Mouse (Mus musculus): ENCODE measurements at regions not wholly inside any gene's neighbourhood (a gene's known extent, or its start where the extent isn't known, plus 50 kb on each side); places are given as distances from the start of the nearest gene placed in this dataset.

GRCm38 (mm10) chr5:37932086-37932759 lies 106.3 kb upstream of the Stx18 start:
- DNase-seq (ENCODE audit: low spot score) (no peak), ATAC-seq (ENCODE audit: low FRiP score, low TSS enrichment) (no peak)
- Histone ChIP-seq H3K4me2 (replicated peaks; ENCODE audit: low read depth) (no peak overlapping the region), H3K9ac (ENCODE audit: low read length) (no peak overlapping the region), H3K9me3 (ENCODE audit: control insufficient read depth, low read length) (no peaks in the 10 kb centered on the region), H3K36me3 (ENCODE audit: control insufficient read depth, insufficient read depth, low read length) (no peaks in the 10 kb centered on the region), H3K4me1 (replicated peaks; ENCODE audit: control insufficient read depth, insufficient read depth) (no peaks in the 10 kb centered on the region), H3K4me3 (ENCODE audit: low read depth, low read length) (no peak overlapping the region), H3K27me3 (ENCODE audit: control insufficient read depth, insufficient read depth, low read length) (no peaks in the 10 kb centered on the region), H3K27ac (replicated peaks) (no peak overlapping the region)
- TF ChIP-seq EP300 (optimal IDR thresholded peaks at IDR 0.05) (no peak), CTCF (IDR thresholded peaks at IDR 0.05; ENCODE audit: low read depth) (no peak)
- WGBS, result 60% methylated on average over 10 of the region's 10 CpGs

- 25% methylated on average over 2 of the region's 2 CpGs for WGBS
- ATAC-seq (ENCODE audit: low FRiP score, low TSS enrichment) (no peak), DNase-seq (ENCODE audit: low spot score) (no peak)
- Histone ChIP-seq H3K4me2 (replicated peaks; ENCODE audit: low read depth) (no peak overlapping the region), H3K9ac (ENCODE audit: low read length) (no peak overlapping the region), H3K27me3 (ENCODE audit: control insufficient read depth, insufficient read depth, low read length) (no peaks in the 10 kb centered on the region), H3K9me3 (ENCODE audit: control insufficient read depth, low read length) (no peaks in the 10 kb centered on the region), H3K4me3 (ENCODE audit: low read depth, low read length) (no peak overlapping the region), H3K27ac (replicated peaks) (no peak overlapping the region), H3K4me1 (replicated peaks; ENCODE audit: control insufficient read depth, insufficient read depth) (no peaks in the 10 kb centered on the region), H3K36me3 (ENCODE audit: control insufficient read depth, insufficient read depth, low read length) (no peaks in the 10 kb centered on the region)
- TF ChIP-seq EP300 (optimal IDR thresholded peaks at IDR 0.05) (no peak), CTCF (IDR thresholded peaks at IDR 0.05; ENCODE audit: low read depth) (no peak)
Measured at GRCm38 (mm10) chr5:37920481-37920880, 96.1 kb upstream of the Msx1 start.

GRCm38 (mm10) chr5:37919102-37919501 lies 94.7 kb upstream of the Msx1 start:
- WGBS, result 84% methylated on average over 3 of the region's 3 CpGs
- Histone ChIP-seq H3K36me3 (ENCODE audit: control insufficient read depth, insufficient read depth, low read length) (no peaks in the 10 kb centered on the region), H3K4me2 (replicated peaks; ENCODE audit: low read depth) (no peak overlapping the region), H3K27ac (replicated peaks) (no peak overlapping the region), H3K4me3 (ENCODE audit: low read depth, low read length) (no peak overlapping the region), H3K4me1 (replicated peaks; ENCODE audit: control insufficient read depth, insufficient read depth) (no peaks in the 10 kb centered on the region), H3K27me3 (ENCODE audit: control insufficient read depth, insufficient read depth, low read length) (no peaks in the 10 kb centered on the region), H3K9ac (ENCODE audit: low read length) (no peak overlapping the region), H3K9me3 (ENCODE audit: control insufficient read depth, low read length) (no peaks in the 10 kb centered on the region)
- no peak for TF ChIP-seq CTCF (IDR thresholded peaks at IDR 0.05; ENCODE audit: low read depth)
- no peak for TF ChIP-seq EP300 (optimal IDR thresholded peaks at IDR 0.05)
- DNase-seq (ENCODE audit: low spot score) (no peak), ATAC-seq (ENCODE audit: low FRiP score, low TSS enrichment) (no peak)

DNA sequence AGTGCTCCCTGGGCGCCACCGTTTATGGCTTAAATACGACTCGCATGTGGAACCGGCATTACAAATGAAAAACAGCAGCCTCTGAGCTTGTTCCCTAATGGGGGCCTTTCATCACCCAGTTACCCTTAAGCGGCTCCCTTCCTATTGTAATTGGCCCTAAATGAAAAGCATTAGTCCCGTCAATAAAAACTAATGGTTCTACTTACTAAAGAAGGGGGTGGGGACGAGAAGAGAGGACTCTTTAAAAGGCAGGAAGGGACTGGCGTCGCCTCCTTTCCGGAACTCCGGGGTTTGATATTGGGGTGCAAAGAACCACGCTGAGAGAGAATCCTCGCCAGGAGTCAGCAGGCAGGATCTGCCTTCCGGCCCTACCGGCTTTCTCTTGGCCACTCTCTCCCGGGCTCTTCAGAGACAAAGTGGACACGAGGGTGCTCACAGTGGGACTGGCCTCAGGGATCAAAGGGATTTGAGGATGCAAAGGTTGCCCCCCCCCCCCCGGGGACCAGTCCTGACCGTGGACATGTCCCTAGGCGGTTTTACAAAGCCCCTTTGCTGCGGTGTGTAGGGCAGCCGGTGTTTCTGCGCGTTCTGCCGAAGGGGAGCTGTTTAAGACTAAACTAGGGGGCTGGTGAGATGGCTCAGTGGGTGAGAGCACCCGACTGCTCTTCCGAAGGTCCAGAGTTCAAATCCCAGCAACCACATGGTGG lies 93.8 kb upstream of the Msx1 start:
- no peaks in the 10 kb centered on the region for H3K27me3 ChIP-seq (ENCODE audit: control insufficient read depth, insufficient read depth, low read length)
- no peaks in the 10 kb centered on the region for H3K9me3 ChIP-seq (ENCODE audit: control insufficient read depth, low read length)
- no peak overlapping the region for H3K9ac ChIP-seq (ENCODE audit: low read length)
- no peak overlapping the region; the same call in 1 of the 2 replicates for H3K4me3 ChIP-seq (ENCODE audit: low read depth, low read length)
- H3K27ac ChIP-seq (replicated peaks), result no peak overlapping the region
- H3K36me3 ChIP-seq (ENCODE audit: control insufficient read depth, insufficient read depth, low read length), result no peaks in the 10 kb centered on the region
- ATAC-seq (ENCODE audit: low FRiP score, low TSS enrichment) (no peak), DNase-seq (ENCODE audit: low spot score) (no peak)
- WGBS, result 8% methylated on average over 28 of the region's 28 CpGs
- H3K4me1 ChIP-seq (replicated peaks; ENCODE audit: control insufficient read depth, insufficient read depth), result no peaks in the 10 kb centered on the region
- TF ChIP-seq CTCF (IDR thresholded peaks at IDR 0.05; ENCODE audit: low read depth) (no peak), EP300 (optimal IDR thresholded peaks at IDR 0.05) (no peak)
- 0 out of 2 replicates have a peak overlapping the region, but pooled peaks have one; percentile 17 for H3K4me2 ChIP-seq (replicated peaks; ENCODE audit: low read depth)

DNA sequence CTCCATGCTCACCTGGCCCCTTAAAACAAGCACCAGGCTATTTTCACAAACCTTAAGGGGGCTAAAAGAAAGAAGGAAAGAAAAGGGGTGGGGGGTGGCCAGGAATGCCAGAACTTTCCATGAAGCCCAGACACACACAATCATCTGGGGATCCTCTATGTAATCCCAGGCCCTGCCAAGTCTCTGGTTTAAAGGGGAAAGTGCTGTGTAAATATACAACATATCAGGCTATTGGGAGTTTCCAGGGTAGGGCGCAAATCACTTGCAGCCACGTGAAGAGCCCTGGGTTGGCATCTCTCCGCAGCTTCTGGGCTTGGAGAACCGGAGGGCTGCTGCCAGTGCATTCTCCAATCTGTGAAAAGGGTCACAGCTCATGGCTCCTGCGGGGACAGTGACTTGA lies 92.8 kb upstream of the Msx1 start:
- Histone ChIP-seq H3K27ac (replicated peaks) (no peak overlapping the region), H3K4me3 (ENCODE audit: low read depth, low read length) (no peak overlapping the region), H3K36me3 (ENCODE audit: control insufficient read depth, insufficient read depth, low read length) (no peaks in the 10 kb centered on the region), H3K27me3 (ENCODE audit: control insufficient read depth, insufficient read depth, low read length) (no peaks in the 10 kb centered on the region), H3K4me2 (replicated peaks; ENCODE audit: low read depth) (no peak overlapping the region), H3K9ac (ENCODE audit: low read length) (no peak overlapping the region), H3K9me3 (ENCODE audit: control insufficient read depth, low read length) (no peaks in the 10 kb centered on the region), H3K4me1 (replicated peaks; ENCODE audit: control insufficient read depth, insufficient read depth) (no peaks in the 10 kb centered on the region)
- no peak for ATAC-seq (ENCODE audit: low FRiP score, low TSS enrichment)
- DNase-seq (ENCODE audit: low spot score), result no peak
- 21% methylated on average over 5 of the region's 5 CpGs for WGBS
- TF ChIP-seq EP300 (optimal IDR thresholded peaks at IDR 0.05) (no peak), CTCF (IDR thresholded peaks at IDR 0.05; ENCODE audit: low read depth) (no peak)

- 47% methylated on average over 5 of the region's 5 CpGs for WGBS
- DNase-seq (ENCODE audit: low spot score) (no peak), ATAC-seq (ENCODE audit: low FRiP score, low TSS enrichment) (no peak)
- Histone ChIP-seq H3K9ac (ENCODE audit: low read length) (no peak overlapping the region), H3K4me3 (ENCODE audit: low read depth, low read length) (no peak overlapping the region), H3K36me3 (ENCODE audit: control insufficient read depth, insufficient read depth, low read length) (no peaks in the 10 kb centered on the region), H3K4me2 (replicated peaks; ENCODE audit: low read depth) (no peak overlapping the region), H3K4me1 (replicated peaks; ENCODE audit: control insufficient read depth, insufficient read depth) (no peaks in the 10 kb centered on the region), H3K9me3 (ENCODE audit: control insufficient read depth, low read length) (no peaks in the 10 kb centered on the region), H3K27ac (replicated peaks) (no peak overlapping the region), H3K27me3 (ENCODE audit: control insufficient read depth, insufficient read depth, low read length) (no peaks in the 10 kb centered on the region)
- TF ChIP-seq CTCF (IDR thresholded peaks at IDR 0.05; ENCODE audit: low read depth) (peak; percentile 66), EP300 (optimal IDR thresholded peaks at IDR 0.05) (no peak)
Measured at GRCm38 (mm10) chr5:37904683-37905352, 80.4 kb upstream of the Msx1 start.

All from stomach, postnatal 0 days (tissue).